Mouse (Mus musculus) thymus, postnatal 25 days (tissue): Measurements from ENCODE around the gene Coro1c.

Experiments
- DNase-seq: peaks from one replicate; pipeline ENCODE4 v3.0.0; 2022

Coro1c gene

GRCm38 (mm10) chr5:113924608-113925007, 16.1 kb upstream of the Coro1c start:
- no peak for DNase-seq

- DNase-seq, result no peak
Measured at GRCm38 (mm10) chr5:113921310-113922166, 13.0 kb upstream of the Coro1c start.

- DNase-seq, result no peak
Measured at GRCm38 (mm10) chr5:113919060-113919459, 10.5 kb upstream of the Coro1c start.

- DNase-seq, result no peak
Measured at GRCm38 (mm10) chr5:113918654-113919053, 10.1 kb upstream of the Coro1c start.

- DNase-seq, result no peak
Measured at GRCm38 (mm10) chr5:113910705-113911104, 2.1 kb upstream of the Coro1c start.

- no peak for DNase-seq
Measured at GRCm38 (mm10) chr5:113910065-113910701, 1.6 kb upstream of the Coro1c start.

GRCm38 (mm10) chr5:113907786-113908567, 581 bp downstream of the Coro1c start:
- peak; percentile 71 for DNase-seq

- peak; percentile 29 for DNase-seq
Measured at GRCm38 (mm10) chr5:113906958-113907735, 1.4 kb downstream of the Coro1c start.

GRCm38 (mm10) chr5:113904987-113905386, 3.6 kb downstream of the Coro1c start:
- no peak for DNase-seq

- no peak for DNase-seq
Measured at GRCm38 (mm10) chr5:113902983-113903382, 5.6 kb downstream of the Coro1c start.

- no peak for DNase-seq
Measured at GRCm38 (mm10) chr5:113902017-113902416, 6.5 kb downstream of the Coro1c start.

- DNase-seq, result no peak
Measured at GRCm38 (mm10) chr5:113901074-113901571, 7.4 kb downstream of the Coro1c start.

GRCm38 (mm10) chr5:113899543-113899942, 9.0 kb downstream of the Coro1c start:
- no peak for DNase-seq

GRCm38 (mm10) chr5:113892005-113892404, 16.6 kb downstream of the Coro1c start:
- no peak for DNase-seq

GRCm38 (mm10) chr5:113890874-113891273, 17.7 kb downstream of the Coro1c start:
- DNase-seq, result no peak

- no peak for DNase-seq
Measured at GRCm38 (mm10) chr5:113889912-113890311, 18.6 kb downstream of the Coro1c start.

- DNase-seq, result no peak
Measured at GRCm38 (mm10) chr5:113889181-113889906, 19.2 kb downstream of the Coro1c start.

- no peak for DNase-seq
Measured at GRCm38 (mm10) chr5:113888186-113888795, 20.3 kb downstream of the Coro1c start.

GRCm38 (mm10) chr5:113887132-113887531, 21.4 kb downstream of the Coro1c start:
- no peak for DNase-seq

- DNase-seq, result no peak
Measured at GRCm38 (mm10) chr5:113885623-113886022, 22.9 kb downstream of the Coro1c start.

- DNase-seq, result no peak
Measured at GRCm38 (mm10) chr5:113884750-113885149, 23.8 kb downstream of the Coro1c start.
